Mouse (Mus musculus): ENCODE data around the gene Tas1r1. TPM values are rescaled to one million over a fixed set of nuclear protein-coding genes. Genes with fewer than 3 reads are reported as not detected.

The Tas1r1 gene
- polyA plus RNA-seq, 1 experiment from 2014 or later = 2.1 TPM

Other genes with a start within 250 kb of the Tas1r1 start
- gene Camta1, start 176.7 kb downstream of the Tas1r1 start, polyA plus RNA-seq (2014; fragmentation: Nextera tagmentation; extraction: Ambion mirVana) = 197 and 206 TPM in 2 replicates
- gene Dnajc11, start 104.9 kb downstream of the Tas1r1 start, polyA plus RNA-seq (2014; fragmentation: Nextera tagmentation; extraction: Ambion mirVana) = 82.4 and 87.0 TPM in 2 replicates
- gene Thap3, start 49.6 kb downstream of the Tas1r1 start, polyA plus RNA-seq (2014; fragmentation: Nextera tagmentation; extraction: Ambion mirVana) = 20.1 and 30.3 TPM in 2 replicates
- 15.1 and 22.1 TPM in 2 replicates for gene Phf13, start 42.3 kb downstream of the Tas1r1 start, polyA plus RNA-seq (2014; fragmentation: Nextera tagmentation; extraction: Ambion mirVana)
- gene Klhl21, start 29.8 kb downstream of the Tas1r1 start, polyA plus RNA-seq (2014; fragmentation: Nextera tagmentation; extraction: Ambion mirVana) = 2.1 and 3.0 TPM in 2 replicates
- gene Zbtb48, start 10.9 kb downstream of the Tas1r1 start, polyA plus RNA-seq (2014; fragmentation: Nextera tagmentation; extraction: Ambion mirVana) = 16.2 and 20.7 TPM in 2 replicates
- 26.1 and 29.8 TPM in 2 replicates for gene Nol9, start 753 bp upstream of the Tas1r1 start, polyA plus RNA-seq (2014; fragmentation: Nextera tagmentation; extraction: Ambion mirVana)
- 9.6 and 11.7 TPM in 2 replicates for gene Plekhg5, start 33.9 kb upstream of the Tas1r1 start, polyA plus RNA-seq (2014; fragmentation: Nextera tagmentation; extraction: Ambion mirVana)
- gene Tnfrsf25, start 77.4 kb upstream of the Tas1r1 start, polyA plus RNA-seq (2014; fragmentation: Nextera tagmentation; extraction: Ambion mirVana) = 0.54 and 1.1 TPM in 2 replicates
- gene Espn, start 113.8 kb upstream of the Tas1r1 start, polyA plus RNA-seq (2014; fragmentation: Nextera tagmentation; extraction: Ambion mirVana) = 0.52 and 0.64 TPM in 2 replicates
- not detected in 2 replicates for gene Hes2, start 120.3 kb upstream of the Tas1r1 start, polyA plus RNA-seq (2014; fragmentation: Nextera tagmentation; extraction: Ambion mirVana)
- gene Acot7, start 139.6 kb upstream of the Tas1r1 start, polyA plus RNA-seq (2014; fragmentation: Nextera tagmentation; extraction: Ambion mirVana) = 332 and 348 TPM in 2 replicates
- 18.5 and 19.3 TPM in 2 replicates for gene Gpr153, start 235.7 kb upstream of the Tas1r1 start, polyA plus RNA-seq (2014; fragmentation: Nextera tagmentation; extraction: Ambion mirVana)

All from neural tube, embryonic 14.5 days (tissue).